Mouse (Mus musculus): ENCODE measurements around the gene B3gat2. TPM values are rescaled to one million over a fixed set of nuclear protein-coding genes. Genes with fewer than 3 reads are reported as not detected.

Gene B3gat2
- polyA plus RNA-seq, 1 experiment from 2014 or later, result 0.45 TPM

DNA sequence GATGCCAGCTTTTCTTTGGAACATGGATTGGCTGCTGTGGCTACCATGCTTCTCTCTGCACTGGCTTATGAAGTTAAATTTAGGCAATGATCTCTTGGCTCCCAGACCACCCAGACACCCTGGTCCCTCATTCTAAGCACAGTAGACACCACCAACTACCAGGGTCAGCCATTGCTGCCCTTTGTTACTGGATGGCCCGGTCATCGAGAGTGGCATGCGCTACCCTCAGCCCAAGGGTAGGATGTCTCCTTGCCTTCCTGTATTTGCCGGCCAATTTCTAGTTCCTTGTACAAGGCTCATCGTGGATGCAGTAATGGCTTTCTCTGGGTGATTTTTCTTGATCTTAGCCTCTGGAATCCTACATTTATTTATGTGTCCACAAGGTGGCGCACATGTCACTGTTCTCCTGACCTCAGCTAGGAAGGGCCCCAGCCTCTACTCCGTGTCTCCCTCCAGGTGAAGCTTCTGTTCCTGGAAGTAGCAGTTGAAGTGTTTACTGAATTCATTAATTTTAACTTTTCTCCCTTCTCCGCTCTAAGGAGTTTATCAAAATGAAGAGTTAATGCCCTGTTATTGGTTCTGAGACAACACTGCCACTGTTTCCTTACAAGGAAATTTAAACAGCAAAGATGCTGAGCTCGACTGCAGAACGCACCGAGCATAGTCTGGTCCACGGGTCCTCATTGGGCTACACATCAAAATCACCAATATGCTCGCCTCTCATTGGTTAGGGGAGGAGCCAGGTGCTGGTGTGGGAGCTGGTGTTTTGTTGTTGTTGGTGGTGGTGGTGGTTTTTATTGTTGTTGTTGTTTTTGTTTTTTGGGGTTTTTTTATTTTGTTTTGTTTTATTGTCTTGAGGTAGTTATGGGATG, 65.6 kb downstream of the B3gat2 start:
- Histone ChIP-seq H3K4me2 (ENCODE audit: low read depth, low read length) (no peak overlapping the region), H3K4me1 (replicated peaks; ENCODE audit: control insufficient read depth, insufficient read depth, low read length) (no peaks in the 10 kb centered on the region), H3K27me3 (ENCODE audit: control insufficient read depth, insufficient read depth, low read depth, low read length) (no peaks in the 10 kb centered on the region), H3K36me3 (ENCODE audit: control insufficient read depth, insufficient read depth, low read length) (no peaks in the 10 kb centered on the region), H3K27ac (ENCODE audit: low read length) (no peak overlapping the region), H3K9ac (ENCODE audit: low read length) (no peak overlapping the region), H3K9me3 (ENCODE audit: control insufficient read depth, low read length) (no peaks in the 10 kb centered on the region), H3K4me3 (ENCODE audit: low read length) (no peak overlapping the region)
- 32% methylated on average over 13 of the region's 13 CpGs for WGBS
- ATAC-seq (ENCODE audit: low read depth), result peak; percentile 47; the same call in 1 of the 2 replicates

DNA sequence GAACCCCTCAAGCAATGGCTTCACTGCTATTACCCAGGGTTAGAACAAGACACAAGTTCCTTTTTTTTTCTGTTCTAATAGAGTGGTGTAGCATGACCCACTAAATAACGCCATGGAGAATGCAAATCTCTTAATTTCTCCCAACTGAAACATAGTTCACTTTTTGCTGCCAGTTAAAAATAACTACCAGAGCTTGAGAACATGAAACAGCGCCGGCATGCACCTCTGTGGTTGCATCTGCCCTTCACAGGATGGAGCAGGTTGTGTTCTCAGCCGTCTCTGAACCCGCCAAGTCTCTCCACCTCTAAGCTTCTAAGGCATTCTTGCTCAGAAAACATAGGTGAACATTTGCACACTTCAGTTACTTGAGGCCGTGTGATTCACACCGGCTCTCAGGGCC, 72.7 kb downstream of the B3gat2 start:
- Histone ChIP-seq H3K4me3 (ENCODE audit: low read length) (no peak overlapping the region), H3K27me3 (ENCODE audit: control insufficient read depth, insufficient read depth, low read depth, low read length) (no peaks in the 10 kb centered on the region), H3K4me1 (replicated peaks; ENCODE audit: control insufficient read depth, insufficient read depth, low read length) (no peaks in the 10 kb centered on the region), H3K36me3 (ENCODE audit: control insufficient read depth, insufficient read depth, low read length) (no peaks in the 10 kb centered on the region), H3K27ac (ENCODE audit: low read length) (no peak overlapping the region), H3K4me2 (ENCODE audit: low read depth, low read length) (no peak overlapping the region), H3K9me3 (ENCODE audit: control insufficient read depth, low read length) (no peaks in the 10 kb centered on the region), H3K9ac (ENCODE audit: low read length) (no peak overlapping the region)
- 70% methylated on average over 7 of the region's 7 CpGs for WGBS
- ATAC-seq (ENCODE audit: low read depth), result no peak

DNA sequence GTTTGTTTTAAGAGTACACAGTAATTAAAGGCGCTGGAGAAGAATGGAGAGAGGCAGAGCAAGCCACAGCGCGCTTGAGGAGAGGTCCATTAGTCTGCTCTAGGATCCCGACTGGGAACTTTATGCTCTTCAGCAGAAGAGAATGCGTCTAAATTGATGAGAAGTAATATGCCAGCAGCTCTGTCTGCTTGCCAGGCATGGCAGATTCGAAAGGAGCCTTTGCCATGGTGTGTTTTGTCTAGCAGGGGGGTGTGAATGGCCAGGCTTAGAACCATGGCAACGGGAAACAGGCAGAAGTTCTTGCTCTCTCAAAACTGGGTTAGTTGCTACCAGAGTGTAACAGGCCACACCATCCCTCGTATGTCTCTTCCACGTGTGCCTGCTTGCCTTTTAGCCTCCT, 73.3 kb downstream of the B3gat2 start:
- no peak overlapping the region for H3K4me2 ChIP-seq (ENCODE audit: low read depth, low read length)
- H3K4me3 ChIP-seq (ENCODE audit: low read length), result no peak overlapping the region
- no peak for ATAC-seq (ENCODE audit: low read depth)
- H3K9me3 ChIP-seq (ENCODE audit: control insufficient read depth, low read length), result no peaks in the 10 kb centered on the region
- no peaks in the 10 kb centered on the region for H3K36me3 ChIP-seq (ENCODE audit: control insufficient read depth, insufficient read depth, low read length)
- no peak overlapping the region for H3K9ac ChIP-seq (ENCODE audit: low read length)
- H3K27me3 ChIP-seq (ENCODE audit: control insufficient read depth, insufficient read depth, low read depth, low read length), result no peaks in the 10 kb centered on the region
- H3K4me1 ChIP-seq (replicated peaks; ENCODE audit: control insufficient read depth, insufficient read depth, low read length), result no peaks in the 10 kb centered on the region
- 58% methylated on average over 9 of the region's 9 CpGs for WGBS
- no peak overlapping the region for H3K27ac ChIP-seq (ENCODE audit: low read length)

DNA sequence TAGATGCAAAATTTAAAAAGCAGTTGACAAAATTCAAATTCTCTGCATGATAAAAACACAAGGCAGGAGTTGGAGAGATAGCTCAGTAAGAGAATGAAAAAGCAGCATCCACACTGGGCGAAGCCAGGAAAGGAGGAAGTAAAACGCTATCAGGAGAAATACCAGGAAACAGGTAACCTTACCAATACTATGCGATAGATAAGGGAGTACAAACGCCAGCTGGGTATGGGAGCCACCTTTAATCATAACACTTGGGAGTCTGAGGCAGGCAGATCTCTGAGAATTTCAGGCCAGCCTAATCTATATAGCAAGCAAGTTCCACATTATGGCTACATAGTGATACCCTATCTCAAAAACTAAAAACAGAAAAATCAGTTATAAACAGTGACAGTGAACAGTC, 75.1 kb downstream of the B3gat2 start:
- H3K9me3 ChIP-seq (ENCODE audit: control insufficient read depth, low read length), result no peaks in the 10 kb centered on the region
- H3K27me3 ChIP-seq (ENCODE audit: control insufficient read depth, insufficient read depth, low read depth, low read length), result no peaks in the 10 kb centered on the region
- H3K4me1 ChIP-seq (replicated peaks; ENCODE audit: control insufficient read depth, insufficient read depth, low read length), result no peaks in the 10 kb centered on the region
- H3K27ac ChIP-seq (ENCODE audit: low read length), result no peak overlapping the region
- 73% methylated on average over 4 of the region's 4 CpGs for WGBS
- ATAC-seq (ENCODE audit: low read depth), result no peak
- H3K36me3 ChIP-seq (ENCODE audit: control insufficient read depth, insufficient read depth, low read length), result no peaks in the 10 kb centered on the region; the same call in 1 of the 2 replicates
- no peak overlapping the region for H3K4me3 ChIP-seq (ENCODE audit: low read length)
- no peak overlapping the region for H3K9ac ChIP-seq (ENCODE audit: low read length)
- H3K4me2 ChIP-seq (ENCODE audit: low read depth, low read length), result no peak overlapping the region

DNA sequence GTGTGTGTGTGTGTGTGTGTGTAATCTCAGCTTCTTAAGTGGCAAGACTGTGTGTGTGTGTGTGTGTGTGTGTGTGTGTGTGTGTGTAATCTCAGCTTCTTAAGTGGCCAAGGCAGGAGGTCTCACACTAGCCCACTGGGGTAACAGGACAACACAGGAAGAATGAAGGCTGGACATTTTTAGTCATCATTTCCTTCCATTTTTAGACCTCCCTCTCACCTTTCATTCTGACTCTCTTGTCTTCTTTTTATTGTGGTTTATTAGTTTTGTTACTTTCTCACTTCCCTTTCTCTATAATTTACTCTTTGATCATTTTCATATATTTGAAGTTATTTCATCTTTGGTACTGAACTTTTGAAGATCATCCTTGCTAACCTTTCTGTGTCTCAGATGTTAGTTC, 79.4 kb downstream of the B3gat2 start:
- H3K4me2 ChIP-seq (ENCODE audit: low read depth, low read length), result no peak overlapping the region
- H3K9me3 ChIP-seq (ENCODE audit: control insufficient read depth, low read length), result no peaks in the 10 kb centered on the region
- H3K9ac ChIP-seq (ENCODE audit: low read length), result no peak overlapping the region
- H3K4me1 ChIP-seq (replicated peaks; ENCODE audit: control insufficient read depth, insufficient read depth, low read length), result no peaks in the 10 kb centered on the region
- H3K4me3 ChIP-seq (ENCODE audit: low read length), result no peak overlapping the region
- peaks cover 12% of the 10 kb centered on the region for H3K36me3 ChIP-seq (ENCODE audit: control insufficient read depth, insufficient read depth, low read length)
- no peak overlapping the region for H3K27ac ChIP-seq (ENCODE audit: low read length)
- no peak for ATAC-seq (ENCODE audit: low read depth)
- H3K27me3 ChIP-seq (ENCODE audit: control insufficient read depth, insufficient read depth, low read depth, low read length), result no peaks in the 10 kb centered on the region

DNA sequence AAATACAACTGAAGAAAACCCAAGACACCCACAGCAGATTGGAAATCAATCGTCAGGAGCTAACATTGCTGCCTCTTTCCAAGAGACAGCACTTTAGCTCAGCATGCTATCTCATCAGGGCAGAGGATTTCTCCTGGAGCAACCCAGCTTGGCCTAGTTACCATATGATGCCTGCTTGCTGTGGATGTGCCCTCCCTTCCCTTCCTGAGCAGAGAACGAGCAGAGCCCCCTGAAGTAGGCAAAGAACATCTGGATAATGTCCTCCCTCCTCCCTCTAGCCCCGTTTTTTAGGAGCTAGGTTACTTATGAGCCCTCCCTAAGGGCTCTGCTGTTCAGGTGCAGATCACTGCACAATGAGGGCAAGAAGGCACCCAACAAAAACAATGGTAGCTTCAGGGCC, 81.1 kb downstream of the B3gat2 start:
- Histone ChIP-seq H3K4me2 (ENCODE audit: low read depth, low read length) (no peak overlapping the region), H3K9me3 (ENCODE audit: control insufficient read depth, low read length) (no peaks in the 10 kb centered on the region), H3K27me3 (ENCODE audit: control insufficient read depth, insufficient read depth, low read depth, low read length) (no peaks in the 10 kb centered on the region), H3K9ac (ENCODE audit: low read length) (no peak overlapping the region), H3K4me3 (ENCODE audit: low read length) (no peak overlapping the region), H3K4me1 (replicated peaks; ENCODE audit: control insufficient read depth, insufficient read depth, low read length) (no peaks in the 10 kb centered on the region), H3K27ac (ENCODE audit: low read length) (no peak overlapping the region), H3K36me3 (ENCODE audit: control insufficient read depth, insufficient read depth, low read length) (peaks cover 20% of the 10 kb centered on the region)
- 66% methylated on average over 3 of the region's 3 CpGs for WGBS
- no peak for ATAC-seq (ENCODE audit: low read depth)

DNA sequence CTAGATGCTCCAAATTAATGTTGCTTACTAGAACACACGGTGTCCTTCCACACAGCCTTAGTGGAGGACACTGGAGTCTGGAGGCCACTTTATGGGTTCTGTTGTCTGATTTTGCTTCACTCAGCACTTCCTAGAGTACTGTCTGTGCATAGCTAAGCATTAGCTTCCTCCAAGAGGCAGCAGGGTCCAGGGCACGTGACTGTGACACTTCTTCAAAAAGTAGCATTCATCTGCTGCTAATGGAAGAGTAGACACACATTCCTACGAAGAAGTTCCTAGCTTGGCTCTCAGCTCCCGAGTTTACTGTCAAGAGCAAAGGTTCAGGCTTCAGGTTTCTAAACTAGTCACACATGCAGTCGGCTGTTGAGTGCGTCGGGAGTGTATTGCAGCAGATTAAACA, 82.2 kb downstream of the B3gat2 start:
- Histone ChIP-seq H3K9me3 (ENCODE audit: control insufficient read depth, low read length) (no peaks in the 10 kb centered on the region), H3K4me3 (ENCODE audit: low read length) (no peak overlapping the region), H3K36me3 (ENCODE audit: control insufficient read depth, insufficient read depth, low read length) (peaks cover 24% of the 10 kb centered on the region), H3K4me2 (ENCODE audit: low read depth, low read length) (no peak overlapping the region), H3K27ac (ENCODE audit: low read length) (no peak overlapping the region), H3K4me1 (replicated peaks; ENCODE audit: control insufficient read depth, insufficient read depth, low read length) (no peaks in the 10 kb centered on the region), H3K27me3 (ENCODE audit: control insufficient read depth, insufficient read depth, low read depth, low read length) (no peaks in the 10 kb centered on the region), H3K9ac (ENCODE audit: low read length) (no peak overlapping the region)
- 76% methylated on average over 7 of the region's 7 CpGs for WGBS
- no peak for ATAC-seq (ENCODE audit: low read depth)

DNA sequence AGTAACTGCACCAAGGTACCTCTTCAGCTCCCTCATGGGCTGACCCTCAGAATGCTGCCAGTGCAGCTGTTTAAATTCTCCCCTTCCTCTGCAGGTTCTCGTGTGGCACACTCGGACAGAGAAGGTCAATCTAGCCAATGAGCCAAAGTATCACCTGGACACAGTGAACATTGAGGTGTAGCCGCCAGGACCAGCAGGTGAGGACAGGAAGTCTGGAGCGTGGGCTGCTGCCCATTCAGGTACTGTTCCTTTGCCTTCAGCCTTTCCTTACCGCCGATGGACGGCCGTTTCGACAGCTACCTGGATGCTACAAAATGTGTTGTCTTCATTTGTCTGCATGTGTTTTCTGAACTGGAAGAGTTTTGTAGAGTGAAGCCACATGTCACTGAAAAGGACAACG, 83.5 kb downstream of the B3gat2 start:
- WGBS, result 91% methylated on average over 10 of the region's 10 CpGs

DNA sequence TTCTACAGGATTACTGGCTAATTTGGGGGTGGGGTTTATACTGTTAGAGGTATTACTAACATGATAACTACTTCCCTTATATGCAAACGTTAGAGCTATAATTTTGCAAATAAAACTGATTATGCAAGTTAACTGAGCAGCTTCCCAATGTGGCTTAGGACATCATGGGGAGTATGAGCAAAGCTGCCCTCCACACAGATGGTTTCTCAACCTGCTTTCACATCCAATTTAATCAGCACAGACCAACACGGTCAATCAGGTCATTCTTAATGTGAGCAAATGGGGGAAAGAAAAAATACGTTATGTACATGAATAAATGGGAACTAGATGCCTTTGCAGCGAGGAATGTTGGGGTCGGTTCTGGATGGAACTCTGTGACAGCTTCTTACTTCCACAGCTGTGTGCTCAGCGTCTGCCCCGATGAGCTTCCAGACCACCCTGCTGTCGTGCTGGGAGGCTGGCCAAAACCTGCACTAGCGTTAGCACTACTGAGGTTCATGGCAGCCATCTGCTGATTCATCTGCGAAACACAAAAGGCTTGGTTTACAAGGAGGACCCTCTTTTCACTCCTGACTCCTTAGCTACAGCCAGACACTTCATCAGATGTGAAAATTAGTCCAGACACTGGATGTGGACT, 84.6 kb downstream of the B3gat2 start:
- no peak overlapping the region for H3K9ac ChIP-seq (ENCODE audit: low read length)
- peak; percentile 49; the same call in 1 of the 2 replicates for ATAC-seq (ENCODE audit: low read depth)
- no peaks in the 10 kb centered on the region for H3K4me1 ChIP-seq (replicated peaks; ENCODE audit: control insufficient read depth, insufficient read depth, low read length)
- H3K9me3 ChIP-seq (ENCODE audit: control insufficient read depth, low read length), result no peaks in the 10 kb centered on the region
- 63% methylated on average over 10 of the region's 10 CpGs for WGBS
- no peak overlapping the region for H3K4me3 ChIP-seq (ENCODE audit: low read length)
- no peak overlapping the region for H3K4me2 ChIP-seq (ENCODE audit: low read depth, low read length)
- no peaks in the 10 kb centered on the region for H3K27me3 ChIP-seq (ENCODE audit: control insufficient read depth, insufficient read depth, low read depth, low read length)
- H3K27ac ChIP-seq (ENCODE audit: low read length), result no peak overlapping the region
- peaks cover 24% of the 10 kb centered on the region for H3K36me3 ChIP-seq (ENCODE audit: control insufficient read depth, insufficient read depth, low read length)

More for the DNA sequence above, 83.5 kb downstream of the B3gat2 start:
- peaks cover 24% of the 10 kb centered on the region for H3K36me3 ChIP-seq (ENCODE audit: control insufficient read depth, insufficient read depth, low read length)
- no peaks in the 10 kb centered on the region for H3K9me3 ChIP-seq (ENCODE audit: control insufficient read depth, low read length)
- no peak overlapping the region for H3K4me2 ChIP-seq (ENCODE audit: low read depth, low read length)
- ATAC-seq (ENCODE audit: low read depth), result no peak
- no peak overlapping the region for H3K27ac ChIP-seq (ENCODE audit: low read length)
- H3K27me3 ChIP-seq (ENCODE audit: control insufficient read depth, insufficient read depth, low read depth, low read length), result no peaks in the 10 kb centered on the region
- H3K4me1 ChIP-seq (replicated peaks; ENCODE audit: control insufficient read depth, insufficient read depth, low read length), result no peaks in the 10 kb centered on the region
- no peak overlapping the region for H3K9ac ChIP-seq (ENCODE audit: low read length)
- no peak overlapping the region for H3K4me3 ChIP-seq (ENCODE audit: low read length)
